ENCODE assay signal across 8 mouse cellular contexts in genomic region chr2:48949743-48950251, GRCm38 (mm10). TPM values are rescaled to one million over a fixed set of nuclear protein-coding genes. Genes with fewer than 3 reads are reported as not detected.
DNase-seq lines count a peak whose midpoint lies in the region; ATAC-seq lines count a peak whose summit lies in the region.

No protein-coding gene starts in this region.

- H3K9me3 ChIP-seq in hindbrain, embryonic 13.5 days = no peaks in the 10 kb centered on the region
- H3K9me3 ChIP-seq in megakaryocyte, embryonic 14.5 days = no peaks in the 10 kb centered on the region

- H3K36me3 ChIP-seq in hindbrain, embryonic 13.5 days = no peaks in the 10 kb centered on the region
- H3K36me3 ChIP-seq in megakaryocyte, embryonic 14.5 days (replicated peaks; ENCODE audit: low read length) = peaks cover 3% of the 10 kb centered on the region

- peak overlapping the region; percentile 91 for H3K9ac ChIP-seq in hindbrain, embryonic 13.5 days

- WGBS in hindbrain, embryonic 13.5 days = 0% methylated on average over 9 of the region's 9 CpGs

- no peaks in the 10 kb centered on the region for H3K27me3 ChIP-seq in hindbrain, embryonic 13.5 days
- H3K27me3 ChIP-seq in megakaryocyte, embryonic 14.5 days (replicated peaks) = no peaks in the 10 kb centered on the region

- peak overlapping the region; percentile 89 for H3K4me3 ChIP-seq in hindbrain, embryonic 13.5 days
- H3K4me3 ChIP-seq in megakaryocyte, embryonic 14.5 days (replicated peaks) = peak overlapping the region; percentile 99

- H3K4me2 ChIP-seq in hindbrain, embryonic 13.5 days = peak overlapping the region; percentile 60

- peak overlapping the region; percentile 98 for H3K27ac ChIP-seq in hindbrain, embryonic 13.5 days

- peaks cover 21% of the 10 kb centered on the region for H3K4me1 ChIP-seq in hindbrain, embryonic 13.5 days (replicated peaks)
- H3K4me1 ChIP-seq in megakaryocyte, embryonic 14.5 days = peaks cover 18% of the 10 kb centered on the region; the same call in 1 of the 2 replicates

- peak; percentile 42 for ATAC-seq in frontal cortex, adult (ENCODE audit: low TSS enrichment)
- peak; percentile 77 for ATAC-seq in hindbrain, embryonic 13.5 days (ENCODE audit: low FRiP score)

- DNase-seq in embryo, embryonic 10 days (ENCODE audit: low spot score) = peak; percentile 61
- no peak for DNase-seq in embryo, embryonic 9.5 days (ENCODE audit: extremely low spot score)
- peak; percentile 75 for DNase-seq in cerebellum, adult 11-12 months
- DNase-seq in left cerebral cortex, adult 9 months (ENCODE audit: low spot score in 2 of 2) = peak; percentile 28 to 39
- peak; percentile 45 for DNase-seq in right cerebral cortex, postnatal 25 days

RNA-seq across cellular contexts. Expression of gene Orc4, which starts 0.3 kb away (rescaled TPM):
- polyA plus RNA-seq in hindbrain, embryonic 13.5 days (2015; fragmentation: Nextera tagmentation; extraction: Ambion mirVana) = 97.6 and 104 TPM in 2 replicates
- 1.4 and 19.5 TPM in 2 replicates for polyA plus RNA-seq in megakaryocyte, embryonic 14.5 days (2012; ENCODE audit: insufficient read depth, low replicate concordance)

RNA-seq across cellular contexts. Expression of gene Mbd5, which starts 0.5 kb away (rescaled TPM):
- 37.2 and 40.5 TPM in 2 replicates for polyA plus RNA-seq in hindbrain, embryonic 13.5 days (2015; fragmentation: Nextera tagmentation; extraction: Ambion mirVana)
- 0.40 and 0.65 TPM in 2 replicates for polyA plus RNA-seq in megakaryocyte, embryonic 14.5 days (2012; ENCODE audit: insufficient read depth, low replicate concordance)

Comparison
In these comparisons a context has a peak if more than half of its experiments do, and no peak if none do; other contexts are left out.
1. RNA of gene Mbd5, which starts 0.5 kb away (polyA plus RNA-seq): 37.2 to 40.5 TPM in hindbrain, embryonic 13.5 days; 0.40 to 0.65 TPM in megakaryocyte, embryonic 14.5 days; every median in the first group is over 10 times any median in the second.